Mouse (Mus musculus): ENCODE data around the gene Atp8b4. TPM values are rescaled to one million over a fixed set of nuclear protein-coding genes. Genes with fewer than 3 reads are reported as not detected.

Gene Atp8b4
- polyA plus RNA-seq, 1 experiment, result 1.8 TPM

DNA sequence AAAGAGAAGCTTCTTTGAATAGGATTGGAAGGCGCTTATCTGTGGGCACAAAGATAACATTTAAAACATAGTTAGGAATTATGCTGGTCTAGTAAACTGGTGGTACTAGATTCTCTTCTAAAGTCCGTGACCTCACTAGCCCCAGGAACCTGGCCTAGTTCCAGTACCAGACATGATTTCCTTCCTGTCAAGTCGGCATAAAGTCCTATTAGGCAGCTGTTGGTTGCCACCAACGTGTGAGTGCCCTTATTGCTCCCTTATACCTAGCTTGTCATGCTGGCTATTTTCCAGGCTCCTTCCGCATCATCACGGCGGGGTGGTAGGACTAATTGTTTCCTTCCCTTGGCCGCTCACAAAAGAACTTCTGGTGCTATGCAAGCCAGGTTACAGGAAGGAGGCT lies 21.6 kb upstream of the Atp8b4 start:
- TF ChIP-seq CTCF (IDR thresholded peaks at IDR 0.05; ENCODE audit: insufficient read depth, low read length) (no peak), POLR2A (IDR thresholded peaks at IDR 0.05; ENCODE audit: borderline replicate concordance, extremely low read depth, low read depth, low read length) (no peak)
- 48% methylated on average over 8 of the region's 8 CpGs for WGBS
- H3K4me3 ChIP-seq (replicated peaks; ENCODE audit: extremely low read depth, low read depth, low read length), result no peak overlapping the region
- no peaks in the 10 kb centered on the region for H3K4me1 ChIP-seq (ENCODE audit: control insufficient read depth, insufficient read depth, low read length)
- no peak for DNase-seq

DNA sequence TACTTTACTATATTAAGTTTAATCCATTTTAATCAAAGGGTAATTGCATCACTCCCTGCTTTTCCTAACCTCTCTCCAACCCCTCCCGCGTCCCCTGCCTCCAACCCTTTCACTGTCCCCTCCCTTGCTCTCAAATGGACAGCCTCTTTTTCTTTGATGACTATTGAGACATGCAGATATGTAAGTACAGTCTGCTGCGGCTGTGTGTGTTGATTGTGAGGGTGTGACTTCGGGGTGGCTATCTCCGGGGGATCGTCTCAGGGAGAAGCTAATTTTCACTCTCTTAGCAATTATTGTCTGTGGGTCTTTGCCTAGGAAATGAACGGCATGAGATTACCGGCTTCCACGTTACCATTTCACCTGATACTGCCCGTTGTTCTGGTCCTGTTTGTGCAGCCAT lies 21.0 kb upstream of the Atp8b4 start:
- Histone ChIP-seq H3K4me3 (replicated peaks; ENCODE audit: extremely low read depth, low read depth, low read length) (no peak overlapping the region), H3K4me1 (ENCODE audit: control insufficient read depth, insufficient read depth, low read length) (no peaks in the 10 kb centered on the region)
- no peak for DNase-seq
- 68% methylated on average over 10 of the region's 10 CpGs for WGBS
- no peak for TF ChIP-seq POLR2A (IDR thresholded peaks at IDR 0.05; ENCODE audit: borderline replicate concordance, extremely low read depth, low read depth, low read length)
- TF ChIP-seq CTCF (IDR thresholded peaks at IDR 0.05; ENCODE audit: insufficient read depth, low read length), result no peak

DNA sequence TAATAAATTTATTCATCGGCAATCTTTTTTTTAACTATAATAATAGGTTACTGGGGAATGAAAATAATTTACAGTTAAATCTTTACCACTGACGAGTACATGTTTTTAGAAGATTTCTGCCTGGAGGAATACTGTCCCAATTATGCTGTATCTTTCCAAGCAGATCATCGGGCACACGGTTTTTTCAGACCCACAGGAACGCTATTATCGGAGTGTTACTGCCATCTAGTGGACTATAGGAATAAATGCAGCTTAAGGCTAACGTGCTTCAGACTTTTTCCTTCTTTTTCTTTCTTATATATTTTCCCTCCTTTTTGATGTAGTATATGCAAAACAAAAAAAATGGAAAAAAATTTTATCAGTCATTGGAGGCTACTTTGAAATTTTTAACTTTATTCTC lies 20.4 kb upstream of the Atp8b4 start:
- peak; percentile 28; the same call in 1 of the 2 replicates for TF ChIP-seq CTCF (IDR thresholded peaks at IDR 0.05; ENCODE audit: insufficient read depth, low read length)
- no peak for TF ChIP-seq POLR2A (IDR thresholded peaks at IDR 0.05; ENCODE audit: borderline replicate concordance, extremely low read depth, low read depth, low read length)
- H3K4me3 ChIP-seq (replicated peaks; ENCODE audit: extremely low read depth, low read depth, low read length), result no peak overlapping the region
- DNase-seq, result no peak
- 13% methylated on average over 7 of the region's 7 CpGs for WGBS
- no peaks in the 10 kb centered on the region for H3K4me1 ChIP-seq (ENCODE audit: control insufficient read depth, insufficient read depth, low read length)

- WGBS, result 52% methylated on average over 11 of the region's 11 CpGs
- no peak for TF ChIP-seq CTCF (IDR thresholded peaks at IDR 0.05; ENCODE audit: insufficient read depth, low read length)
- no peak for TF ChIP-seq POLR2A (IDR thresholded peaks at IDR 0.05; ENCODE audit: borderline replicate concordance, extremely low read depth, low read depth, low read length)
- H3K4me3 ChIP-seq (replicated peaks; ENCODE audit: extremely low read depth, low read depth, low read length), result no peak overlapping the region
- DNase-seq, result no peak
- H3K4me1 ChIP-seq (ENCODE audit: control insufficient read depth, insufficient read depth, low read length), result no peaks in the 10 kb centered on the region
Measured at GRCm38 (mm10) chr2:126519872-126520581, 19.6 kb upstream of the Atp8b4 start.

GRCm38 (mm10) chr2:126515069-126515826 lies 14.8 kb upstream of the Atp8b4 start:
- WGBS, result 50% methylated on average over 6 of the region's 6 CpGs
- no peaks in the 10 kb centered on the region for H3K4me1 ChIP-seq (ENCODE audit: control insufficient read depth, insufficient read depth, low read length)
- H3K4me3 ChIP-seq (replicated peaks; ENCODE audit: extremely low read depth, low read depth, low read length), result no peak overlapping the region
- TF ChIP-seq CTCF (IDR thresholded peaks at IDR 0.05; ENCODE audit: insufficient read depth, low read length) (no peak), POLR2A (IDR thresholded peaks at IDR 0.05; ENCODE audit: borderline replicate concordance, extremely low read depth, low read depth, low read length) (no peak)
- no peak for DNase-seq

DNA sequence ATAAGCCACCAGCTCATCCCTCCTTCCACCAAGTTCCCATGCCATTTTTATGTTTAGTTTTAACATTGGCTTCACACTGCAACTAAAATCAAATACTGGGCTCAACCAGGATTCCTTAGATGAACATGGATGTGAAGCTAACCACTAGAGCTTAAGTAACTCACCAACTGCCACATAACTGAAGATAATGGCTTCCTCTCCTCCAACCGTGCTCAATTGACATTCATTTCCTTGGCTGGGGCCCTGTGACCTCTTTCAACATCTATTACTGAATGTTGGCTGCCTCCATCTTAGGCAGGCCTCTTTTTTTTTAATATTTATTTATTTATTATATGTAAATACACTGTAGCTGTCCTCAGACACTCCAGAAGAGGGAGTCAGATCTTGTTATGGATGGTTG lies 7.8 kb upstream of the Atp8b4 start:
- WGBS, result 27% methylated on average over 1 of the region's 1 CpGs
- no peak for DNase-seq
- TF ChIP-seq POLR2A (IDR thresholded peaks at IDR 0.05; ENCODE audit: borderline replicate concordance, extremely low read depth, low read depth, low read length) (no peak), CTCF (IDR thresholded peaks at IDR 0.05; ENCODE audit: insufficient read depth, low read length) (no peak)
- no peaks in the 10 kb centered on the region for H3K4me1 ChIP-seq (ENCODE audit: control insufficient read depth, insufficient read depth, low read length)
- no peak overlapping the region for H3K4me3 ChIP-seq (replicated peaks; ENCODE audit: extremely low read depth, low read depth, low read length)

GRCm38 (mm10) chr2:126507477-126507876 lies 7.0 kb upstream of the Atp8b4 start:
- no peak for DNase-seq
- Histone ChIP-seq H3K4me1 (ENCODE audit: control insufficient read depth, insufficient read depth, low read length) (no peaks in the 10 kb centered on the region), H3K4me3 (replicated peaks; ENCODE audit: extremely low read depth, low read depth, low read length) (no peak overlapping the region)
- TF ChIP-seq CTCF (IDR thresholded peaks at IDR 0.05; ENCODE audit: insufficient read depth, low read length) (no peak), POLR2A (IDR thresholded peaks at IDR 0.05; ENCODE audit: borderline replicate concordance, extremely low read depth, low read depth, low read length) (no peak)
- 86% methylated on average over 5 of the region's 5 CpGs for WGBS

DNA sequence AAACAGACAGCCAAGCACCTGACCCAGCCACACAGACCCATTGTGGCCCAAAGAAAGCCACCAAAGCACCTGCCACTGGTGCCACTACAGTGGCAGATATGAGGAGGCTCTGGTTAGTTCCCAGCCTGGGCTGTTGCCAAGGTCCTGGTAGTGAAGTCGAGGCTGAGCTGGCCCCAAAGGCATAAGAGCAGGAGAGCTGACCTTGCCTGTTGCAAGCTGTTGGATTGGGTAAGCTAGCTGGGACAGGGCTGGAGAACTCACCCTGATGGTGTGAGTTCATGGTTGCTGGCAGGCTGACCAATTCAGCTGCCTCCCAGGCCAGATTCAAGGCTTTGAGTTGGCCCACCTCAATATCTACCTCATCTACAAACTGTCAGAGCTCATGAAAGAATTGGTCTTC lies 4.7 kb upstream of the Atp8b4 start:
- Histone ChIP-seq H3K4me1 (ENCODE audit: control insufficient read depth, insufficient read depth, low read length) (no peaks in the 10 kb centered on the region), H3K4me3 (replicated peaks; ENCODE audit: extremely low read depth, low read depth, low read length) (no peak overlapping the region)
- TF ChIP-seq CTCF (IDR thresholded peaks at IDR 0.05; ENCODE audit: insufficient read depth, low read length) (no peak), POLR2A (IDR thresholded peaks at IDR 0.05; ENCODE audit: borderline replicate concordance, extremely low read depth, low read depth, low read length) (no peak)
- WGBS, result 50% methylated on average over 1 of the region's 1 CpGs
- DNase-seq, result no peak

- no peaks in the 10 kb centered on the region; the same call in 1 of the 2 replicates for H3K4me1 ChIP-seq (ENCODE audit: control insufficient read depth, insufficient read depth, low read length)
- TF ChIP-seq POLR2A (IDR thresholded peaks at IDR 0.05; ENCODE audit: borderline replicate concordance, extremely low read depth, low read depth, low read length) (no peak), CTCF (IDR thresholded peaks at IDR 0.05; ENCODE audit: insufficient read depth, low read length) (no peak)
- WGBS, result 42% methylated on average over 8 of the region's 8 CpGs
- no peak overlapping the region for H3K4me3 ChIP-seq (replicated peaks; ENCODE audit: extremely low read depth, low read depth, low read length)
- no peak for DNase-seq
Measured at GRCm38 (mm10) chr2:126499730-126500129, 744 bp downstream of the Atp8b4 start.
